ENCODE assay signal across 9 mouse cellular contexts in the genomic region with DNA sequence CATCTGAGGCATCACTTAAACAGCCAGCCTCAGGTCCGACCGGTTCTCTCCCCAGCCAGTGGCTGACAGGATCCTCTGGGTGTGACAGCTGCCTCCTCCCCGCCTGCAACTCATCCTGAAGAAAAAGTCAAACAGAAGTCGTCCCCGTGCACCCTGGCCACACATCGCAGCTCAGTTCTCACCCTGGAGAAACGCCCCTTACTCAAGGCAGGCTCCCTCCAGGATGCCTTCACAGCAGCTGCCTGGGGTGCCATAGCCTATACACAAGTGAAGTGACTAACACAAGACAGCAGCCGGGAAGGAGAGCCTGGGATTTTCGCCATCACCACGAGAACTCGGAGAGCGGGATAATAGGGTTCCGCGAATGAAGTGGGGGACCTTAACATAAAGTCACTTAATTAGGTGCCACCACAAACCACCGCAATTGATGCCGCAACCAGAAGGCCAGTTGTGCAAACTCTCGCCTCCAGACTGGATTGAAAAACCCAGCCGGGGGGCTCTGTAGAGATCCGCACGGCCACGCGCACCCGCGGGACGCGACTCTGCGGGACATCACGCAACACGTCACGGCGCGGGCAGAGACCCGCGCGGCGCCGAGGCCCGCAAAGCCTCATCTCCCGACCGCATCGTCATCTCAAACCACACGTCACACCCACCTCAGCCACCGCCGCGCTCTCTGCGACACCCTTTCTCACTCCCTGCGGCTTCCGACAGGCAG. TPM values are rescaled to one million over a fixed set of nuclear protein-coding genes. Genes with fewer than 3 reads are reported as not detected.
A peak's percentile ranks its signal among the peaks of the same experiment; 100 is the strongest.
DNase-seq lines count a peak whose midpoint lies in the region; ATAC-seq and TF ChIP-seq lines count a peak whose summit lies in the region.
"Had no signal": no experiment of that assay in that cellular context is flagged by ENCODE, and none has a peak within 500 bp of the region (broad histone marks: within the 10 kb centered on the region; RNA-seq: fewer than 3 reads in every experiment).

No protein-coding gene starts in this region.

- no peak for TF ChIP-seq EP300 in liver, postnatal 0 days (IDR thresholded peaks at IDR 0.05; ENCODE audit: low read depth)

- TF ChIP-seq CTCF in liver, postnatal 0 days (IDR thresholded peaks at IDR 0.05; ENCODE audit: low read depth) = no peak

- H3K9me3 ChIP-seq in lung, embryonic 15.5 days = no peaks in the 10 kb centered on the region
- H3K9me3 ChIP-seq in hindbrain, embryonic 10.5 days = no peaks in the 10 kb centered on the region
- no peaks in the 10 kb centered on the region for H3K9me3 ChIP-seq in liver, postnatal 0 days (ENCODE audit: low read length)

- ATAC-seq in lung, embryonic 15.5 days (ENCODE audit: borderline replicate concordance, extremely low read depth, low FRiP score, low TSS enrichment) = peak; percentile 15; the same call in 1 of the 2 replicates
- peak; percentile 57 for ATAC-seq in liver, postnatal 0 days

- H3K4me1 ChIP-seq in lung, embryonic 15.5 days = peaks cover 12% of the 10 kb centered on the region
- peaks cover 10% of the 10 kb centered on the region for H3K4me1 ChIP-seq in hindbrain, embryonic 10.5 days (replicated peaks)
- peaks cover 10% of the 10 kb centered on the region for H3K4me1 ChIP-seq in liver, postnatal 0 days (ENCODE audit: insufficient read depth)

- H3K27me3 ChIP-seq in lung, embryonic 15.5 days = no peaks in the 10 kb centered on the region
- no peaks in the 10 kb centered on the region for H3K27me3 ChIP-seq in hindbrain, embryonic 10.5 days (ENCODE audit: insufficient read depth, poor library complexity, severe bottlenecking)
- H3K27me3 ChIP-seq in liver, postnatal 0 days (ENCODE audit: insufficient read depth, low read length) = no peaks in the 10 kb centered on the region
- no peaks in the 10 kb centered on the region for H3K27me3 ChIP-seq in splenic B cell, adult 2 months (ENCODE audit: control insufficient read depth, insufficient read depth, low read length, poor library complexity, severe bottlenecking)

- peak overlapping the region; percentile 84 for H3K9ac ChIP-seq in lung, embryonic 15.5 days
- peak overlapping the region; percentile 97 for H3K9ac ChIP-seq in liver, postnatal 0 days (replicated peaks)

- H3K36me3 ChIP-seq in lung, embryonic 15.5 days = peaks cover 17% of the 10 kb centered on the region
- peaks cover 22% of the 10 kb centered on the region for H3K36me3 ChIP-seq in hindbrain, embryonic 10.5 days
- 0 out of 2 replicates have a peak, but pooled peaks cover 3% of the 10 kb centered on the region for H3K36me3 ChIP-seq in liver, postnatal 0 days (replicated peaks; ENCODE audit: insufficient read depth, low read length)
- H3K36me3 ChIP-seq in splenic B cell, adult 2 months (ENCODE audit: control insufficient read depth, insufficient read depth, low read length, poor library complexity, severe bottlenecking) = peaks cover 10% of the 10 kb centered on the region; the same call in 1 of the 2 replicates

- WGBS in lung, embryonic 15.5 days = under 1% methylated on average over 48 of the region's 48 CpGs
- under 1% methylated on average over 48 of the region's 48 CpGs for WGBS in hindbrain, embryonic 10.5 days
- WGBS in liver, postnatal 0 days (ENCODE audit: insufficient replicate concordance) = 1% methylated on average over 48 of the region's 48 CpGs

- peak overlapping the region; percentile 84 for H3K4me2 ChIP-seq in lung, embryonic 15.5 days
- H3K4me2 ChIP-seq in liver, postnatal 0 days (ENCODE audit: low read depth, low read length) = peak overlapping the region; percentile 98

- H3K27ac ChIP-seq in lung, embryonic 15.5 days = peak overlapping the region; percentile 18; the same call in 1 of the 2 replicates
- peak overlapping the region; percentile 92 for H3K27ac ChIP-seq in hindbrain, embryonic 10.5 days
- peak overlapping the region; percentile 58 for H3K27ac ChIP-seq in liver, postnatal 0 days (ENCODE audit: low read depth)

- peak overlapping the region; percentile 85 for H3K4me3 ChIP-seq in lung, embryonic 15.5 days
- peak overlapping the region; percentile 97 for H3K4me3 ChIP-seq in hindbrain, embryonic 10.5 days
- H3K4me3 ChIP-seq in liver, postnatal 0 days (ENCODE audit: low read depth, low read length) = peak overlapping the region; percentile 95

- DNase-seq in adrenal gland, postnatal 10 days = peak; percentile 29
- no peak for DNase-seq in adrenal gland, adult 18-20 months (ENCODE audit: low spot score in 2 of 2)
- no peak for DNase-seq in lung, postnatal 25 days (ENCODE audit: low spot score)
- peak; percentile 6 for DNase-seq in embryo, embryonic 9.5 days (ENCODE audit: extremely low spot score)
- no peak for DNase-seq in hindbrain, embryonic 10.5 days (ENCODE audit: low spot score)
- peak; percentile 20 for DNase-seq in liver, postnatal 0 days
- peak; percentile 5 for DNase-seq in splenic B cell, adult 2 months (ENCODE audit: low read depth, low spot score)

RNA-seq across cellular contexts. Expression of a gene that starts 0.5 kb away (rescaled TPM):
- total RNA-seq in adrenal gland, postnatal 10 days (2021) = 10 to 100 TPM; 20.0 to 21.7 TPM
- 10 to 100 TPM; 18.5 to 22.8 TPM for total RNA-seq in adrenal gland, adult 18-20 months (2021)
- polyA plus RNA-seq in lung, embryonic 15.5 days (2015; fragmentation: Nextera tagmentation; extraction: Ambion mirVana) = 26.5 and 27.0 TPM in 2 replicates
- 23.8 and 27.9 TPM in 2 replicates for polyA plus RNA-seq in hindbrain, embryonic 10.5 days (2016; fragmentation: Nextera tagmentation; extraction: Ambion mirVana)
- 4.4 and 6.2 TPM in 2 replicates for polyA plus RNA-seq in liver, postnatal 0 days (2015; fragmentation: Nextera tagmentation; extraction: Ambion mirVana)

RNA-seq across cellular contexts. Expression of a gene that starts 30.2 kb away (rescaled TPM):
- not detected for total RNA-seq in adrenal gland, postnatal 10 days (2021)
- not detected for total RNA-seq in adrenal gland, adult 18-20 months (2021)
- polyA plus RNA-seq in lung, embryonic 15.5 days (2015; fragmentation: Nextera tagmentation; extraction: Ambion mirVana) = 0.38 and 0.39 TPM in 2 replicates
- 5.7 and 13.6 TPM in 2 replicates for polyA plus RNA-seq in hindbrain, embryonic 10.5 days (2016; fragmentation: Nextera tagmentation; extraction: Ambion mirVana)
- 0.07 TPM in 1 of 2 replicates, not detected in the other for polyA plus RNA-seq in liver, postnatal 0 days (2015; fragmentation: Nextera tagmentation; extraction: Ambion mirVana)
- total RNA-seq: gastrocnemius, postnatal 4 days had no signal

RNA-seq across cellular contexts. Expression of a gene that starts 30.4 kb away (rescaled TPM):
- 10 to 100 TPM; 52.3 to 54.3 TPM for total RNA-seq in adrenal gland, postnatal 10 days (2021)
- total RNA-seq in adrenal gland, adult 18-20 months (2021) = 10 to 100 TPM; 45.8 to 50.6 TPM
- polyA plus RNA-seq in lung, embryonic 15.5 days (2015; fragmentation: Nextera tagmentation; extraction: Ambion mirVana) = 83.9 and 87.9 TPM in 2 replicates
- 93.1 and 104 TPM in 2 replicates for polyA plus RNA-seq in hindbrain, embryonic 10.5 days (2016; fragmentation: Nextera tagmentation; extraction: Ambion mirVana)
- polyA plus RNA-seq in liver, postnatal 0 days (2015; fragmentation: Nextera tagmentation; extraction: Ambion mirVana) = 20.7 and 23.8 TPM in 2 replicates

Comparison
In these comparisons a context has a peak if more than half of its experiments do, and no peak if none do; other contexts are left out.
1. DNase-seq: peak in adrenal gland, postnatal 10 days (single experiment), embryo, embryonic 9.5 days (single experiment), liver, postnatal 0 days (single experiment) and splenic B cell, adult 2 months (single experiment); none in adrenal gland, adult 18-20 months (0 of 2), lung, postnatal 25 days (single experiment) and hindbrain, embryonic 10.5 days (single experiment).
2. H3K27ac ChIP-seq: peak in every context shown above with its lines; median percentile 92 in hindbrain, embryonic 10.5 days; 58 in liver, postnatal 0 days; 18 in lung, embryonic 15.5 days.
3. Peak in every context shown above with its lines, with median percentiles within 50 percentile points of each other: H3K4me3 ChIP-seq.